Mouse (Mus musculus): Measurements from ENCODE around the gene Plekhg5. TPM values are rescaled to one million over a fixed set of nuclear protein-coding genes. Genes with fewer than 3 reads are reported as not detected.

Plekhg5 gene
- total and polyA plus RNA-seq, 3 experiments: 0.05 to 2.1 (median 1.1) TPM

GRCm38 (mm10) chr4:152121183-152121505 lies 48.8 kb downstream of the Plekhg5 start:
- no peak for DNase-seq (ENCODE audit: extremely low read depth)
- Histone ChIP-seq H3K9me3 (replicated peaks; ENCODE audit: low read length) (peaks cover 13% of the 10 kb centered on the region), H3K4me3 (replicated peaks in 1 of 3; ENCODE audit: low read depth in 2 of 3, low read length in 2 of 3, poor library complexity in 1 of 3) (peak overlapping the region; percentile 18 to 54 (median 38)), H3K36me3 (replicated peaks in 1 of 2; ENCODE audit: control insufficient read depth in 1 of 2, insufficient read depth in 1 of 2, low read length in 1 of 2) (no peaks in the 10 kb centered on the region), H3K4me1 (ENCODE audit: control insufficient read depth in 1 of 2, insufficient read depth in 2 of 2) (peaks cover 23 to 42% of the 10 kb centered on the region in 2 experiments), H3K4me2 (ENCODE audit: insufficient read depth, low read depth, poor library complexity, severe bottlenecking) (peak overlapping the region; percentile 55), H3K27me3 (replicated peaks) (peaks cover 92% of the 10 kb centered on the region), H3K79me2 (replicated peaks; ENCODE audit: control insufficient read depth, extremely low read depth, insufficient read depth, poor library complexity, severe bottlenecking) (no peaks in the 10 kb centered on the region), H3K9ac (ENCODE audit: insufficient read depth, low read depth) (peak overlapping the region; percentile 41), H3K27ac (ENCODE audit: insufficient read depth, low read depth) (peak overlapping the region; percentile 67)
- in situ Hi-C loops (cut with MboI; ENCODE audit: low pct_ligation_motif_present, low pct_unique_long_range_greater_than_20kb, low sequenced_read_pairs): no loop called here
- dilution Hi-C loops (cut with MboI; ENCODE audit: extremely low pct_ligation_motif_present, extremely low pct_unique_long_range_greater_than_20kb, low sequenced_read_pairs): no loop called here
- no peak for TF ChIP-seq RAD21 (IDR thresholded peaks at IDR 0.05; ENCODE audit: low read depth, low read length)
- TF ChIP-seq CHD1 (IDR thresholded peaks at IDR 0.05; ENCODE audit: low read depth, low read length): peak; percentile 36; the same call in 1 of the 2 replicates
- TF ChIP-seq MAFK (IDR thresholded peaks at IDR 0.05; ENCODE audit: insufficient replicate concordance, low read length): no peak
- no peak for TF ChIP-seq ZNF384 (IDR thresholded peaks at IDR 0.05; ENCODE audit: low read depth, low read length)

- H3K4me2 ChIP-seq (ENCODE audit: insufficient read depth, low read depth, poor library complexity, severe bottlenecking): 0 out of 2 replicates have a peak overlapping the region, but pooled peaks have one; percentile 10
- peaks cover 23 to 39% of the 10 kb centered on the region in 2 experiments for H3K4me1 ChIP-seq (ENCODE audit: control insufficient read depth in 1 of 2, insufficient read depth in 2 of 2)
- in situ Hi-C loops (cut with MboI; ENCODE audit: low pct_ligation_motif_present, low pct_unique_long_range_greater_than_20kb, low sequenced_read_pairs): no loop called here
- H3K36me3 ChIP-seq (replicated peaks in 1 of 2; ENCODE audit: control insufficient read depth in 1 of 2, insufficient read depth in 1 of 2, low read length in 1 of 2): no peaks in the 10 kb centered on the region
- dilution Hi-C loops (cut with MboI; ENCODE audit: extremely low pct_ligation_motif_present, extremely low pct_unique_long_range_greater_than_20kb, low sequenced_read_pairs): no loop called here
- peaks cover 89% of the 10 kb centered on the region for H3K27me3 ChIP-seq (replicated peaks)
- TF ChIP-seq ZC3H11A (IDR thresholded peaks at IDR 0.05; ENCODE audit: low read depth, low read length): no peak
- TF ChIP-seq CHD2 (IDR thresholded peaks at IDR 0.05; ENCODE audit: low read length): peak; percentile 9; the same call in 1 of the 2 replicates
- peak; percentile 32; the same call in 1 of the 2 replicates for TF ChIP-seq ZNF384 (IDR thresholded peaks at IDR 0.05; ENCODE audit: low read depth, low read length)
- 0 out of 2 replicates have a peak, but pooled peaks have one; percentile 10 for TF ChIP-seq IRF4 (IDR thresholded peaks at IDR 0.05; ENCODE audit: low read depth, low read length)
- TF ChIP-seq JUN (IDR thresholded peaks at IDR 0.05; ENCODE audit: insufficient read depth, low read depth, low read length): no peak
- no peak for TF ChIP-seq HCFC1 (IDR thresholded peaks at IDR 0.05; ENCODE audit: low read depth, low read length)
- no peak overlapping the region for H3K4me3 ChIP-seq (replicated peaks in 1 of 3; ENCODE audit: low read depth in 2 of 3, low read length in 2 of 3, poor library complexity in 1 of 3)
- no peak overlapping the region for H3K9ac ChIP-seq (ENCODE audit: insufficient read depth, low read depth)
- peaks cover 36% of the 10 kb centered on the region for H3K9me3 ChIP-seq (replicated peaks; ENCODE audit: low read length)
- H3K27ac ChIP-seq (ENCODE audit: insufficient read depth, low read depth): no peak overlapping the region
- no peak for DNase-seq (ENCODE audit: extremely low read depth)
- H3K79me2 ChIP-seq (replicated peaks; ENCODE audit: control insufficient read depth, extremely low read depth, insufficient read depth, poor library complexity, severe bottlenecking): no peaks in the 10 kb centered on the region
Measured at GRCm38 (mm10) chr4:152124361-152124961, 52.2 kb downstream of the Plekhg5 start.

GRCm38 (mm10) chr4:152125161-152126025 lies 53.1 kb downstream of the Plekhg5 start:
- dilution Hi-C loops (cut with MboI; ENCODE audit: extremely low pct_ligation_motif_present, extremely low pct_unique_long_range_greater_than_20kb, low sequenced_read_pairs): no loop called here
- H3K4me1 ChIP-seq (ENCODE audit: control insufficient read depth in 1 of 2, insufficient read depth in 2 of 2): peaks cover 18 to 32% of the 10 kb centered on the region in 2 experiments
- peaks cover 36% of the 10 kb centered on the region for H3K9me3 ChIP-seq (replicated peaks; ENCODE audit: low read length)
- H3K4me3 ChIP-seq (replicated peaks in 1 of 3; ENCODE audit: low read depth in 2 of 3, low read length in 2 of 3, poor library complexity in 1 of 3): no peak overlapping the region
- TF ChIP-seq ZC3H11A (IDR thresholded peaks at IDR 0.05; ENCODE audit: low read depth, low read length) (no peak), JUN (IDR thresholded peaks at IDR 0.05; ENCODE audit: insufficient read depth, low read depth, low read length) (no peak), MYC (IDR thresholded peaks at IDR 0.05; ENCODE audit: low read depth, low read length) (no peak), GABPA (IDR thresholded peaks at IDR 0.05; ENCODE audit: insufficient replicate concordance, low read depth, low read length) (no peak), UBTF (IDR thresholded peaks at IDR 0.05; ENCODE audit: low read depth, low read length) (no peak), MXI1 (IDR thresholded peaks at IDR 0.05; ENCODE audit: low read depth, low read length) (no peak), CHD1 (IDR thresholded peaks at IDR 0.05; ENCODE audit: low read depth, low read length) (no peak), JUND (conservative IDR thresholded peaks at IDR 0.05; ENCODE audit: low read depth, low read length) (no peak), E2F4 (IDR thresholded peaks at IDR 0.05; ENCODE audit: insufficient replicate concordance, low read depth, low read length) (no peak), MAZ (IDR thresholded peaks at IDR 0.05; ENCODE audit: low read depth, low read length) (no peak), IRF4 (IDR thresholded peaks at IDR 0.05; ENCODE audit: low read depth, low read length) (no peak)
- in situ Hi-C loops (cut with MboI; ENCODE audit: low pct_ligation_motif_present, low pct_unique_long_range_greater_than_20kb, low sequenced_read_pairs): no loop called here
- H3K27ac ChIP-seq (ENCODE audit: insufficient read depth, low read depth): no peak overlapping the region
- no peak overlapping the region for H3K4me2 ChIP-seq (ENCODE audit: insufficient read depth, low read depth, poor library complexity, severe bottlenecking)
- H3K79me2 ChIP-seq (replicated peaks; ENCODE audit: control insufficient read depth, extremely low read depth, insufficient read depth, poor library complexity, severe bottlenecking): no peaks in the 10 kb centered on the region
- H3K9ac ChIP-seq (ENCODE audit: insufficient read depth, low read depth): no peak overlapping the region
- H3K27me3 ChIP-seq (replicated peaks): peaks cover 89% of the 10 kb centered on the region
- DNase-seq (ENCODE audit: extremely low read depth): no peak
- no peaks in the 10 kb centered on the region for H3K36me3 ChIP-seq (replicated peaks in 1 of 2; ENCODE audit: control insufficient read depth in 1 of 2, insufficient read depth in 1 of 2, low read length in 1 of 2)
